Mouse (Mus musculus) ovary, postnatal 14 days (tissue): Measurements from ENCODE around the gene Scpep1.
"Not testable (repeated sequence)": the region's sequence is repeated elsewhere in the genome, so short reads cannot be mapped to it uniquely, and the experiment has no call there.

ENCODE experiments used
- DNase-seq: peaks from one replicate; pipeline ENCODE4 v3.0.0; 2022; ENCODE audit warnings: low spot score

Gene Scpep1

GRCm38 (mm10) chr11:88926566-88926965 is 28.7 kb downstream of the Scpep1 start:
- no peak for DNase-seq

GRCm38 (mm10) chr11:88909388-88910036 is 45.8 kb downstream of the Scpep1 start:
- DNase-seq = peak; percentile 34

GRCm38 (mm10) chr11:88908557-88909211 is 46.6 kb downstream of the Scpep1 start:
- no peak for DNase-seq

GRCm38 (mm10) chr11:88907886-88908285 is 47.4 kb downstream of the Scpep1 start:
- no peak for DNase-seq

- no peak for DNase-seq
Measured at GRCm38 (mm10) chr11:88905621-88906020, 49.6 kb downstream of the Scpep1 start.

- DNase-seq = no peak
Measured at GRCm38 (mm10) chr11:88904080-88904479, 51.2 kb downstream of the Scpep1 start.

GRCm38 (mm10) chr11:88902762-88903161 is 52.5 kb downstream of the Scpep1 start:
- no peak for DNase-seq

GRCm38 (mm10) chr11:88901341-88901802 is 53.9 kb downstream of the Scpep1 start:
- no peak for DNase-seq

GRCm38 (mm10) chr11:88899561-88899960 is 55.7 kb downstream of the Scpep1 start:
- DNase-seq = no peak

- no peak for DNase-seq
Measured at GRCm38 (mm10) chr11:88898380-88898763, 56.9 kb downstream of the Scpep1 start.

- DNase-seq = no peak
Measured at GRCm38 (mm10) chr11:88897624-88898379, 57.5 kb downstream of the Scpep1 start.

GRCm38 (mm10) chr11:88895800-88896232 is 59.4 kb downstream of the Scpep1 start:
- DNase-seq = not testable (repeated sequence)

GRCm38 (mm10) chr11:88895235-88895634 is 60.0 kb downstream of the Scpep1 start:
- not testable (repeated sequence) for DNase-seq

GRCm38 (mm10) chr11:88894279-88894678 is 61.0 kb downstream of the Scpep1 start:
- not testable (repeated sequence) for DNase-seq

GRCm38 (mm10) chr11:88893501-88893900 is 61.8 kb downstream of the Scpep1 start:
- not testable (repeated sequence) for DNase-seq

GRCm38 (mm10) chr11:88892789-88893188 is 62.5 kb downstream of the Scpep1 start:
- not testable (repeated sequence) for DNase-seq

GRCm38 (mm10) chr11:88891921-88892561 is 63.2 kb downstream of the Scpep1 start:
- peak; percentile 43 for DNase-seq

GRCm38 (mm10) chr11:88891446-88891845 is 63.8 kb downstream of the Scpep1 start:
- not testable (repeated sequence) for DNase-seq

- not testable (repeated sequence) for DNase-seq
Measured at GRCm38 (mm10) chr11:88890904-88891303, 64.4 kb downstream of the Scpep1 start.

- no peak for DNase-seq
Measured at GRCm38 (mm10) chr11:88888996-88889395, 66.3 kb downstream of the Scpep1 start.

- no peak for DNase-seq
Measured at GRCm38 (mm10) chr11:88884376-88885065, 70.7 kb downstream of the Scpep1 start.

- DNase-seq = no peak
Measured at GRCm38 (mm10) chr11:88878011-88878410, 77.3 kb downstream of the Scpep1 start.
